Mouse (Mus musculus): Measurements from ENCODE around the gene Guca2b.

Gene Guca2b

GRCm38 (mm10) chr4:119658731-119659130 is at the start of gene Guca2b:
Gene Guca2b, minus strand, starts transcription at chr4:119658954.
- DNase-seq (ENCODE audit: low read depth, low spot score) = no peak

DNA sequence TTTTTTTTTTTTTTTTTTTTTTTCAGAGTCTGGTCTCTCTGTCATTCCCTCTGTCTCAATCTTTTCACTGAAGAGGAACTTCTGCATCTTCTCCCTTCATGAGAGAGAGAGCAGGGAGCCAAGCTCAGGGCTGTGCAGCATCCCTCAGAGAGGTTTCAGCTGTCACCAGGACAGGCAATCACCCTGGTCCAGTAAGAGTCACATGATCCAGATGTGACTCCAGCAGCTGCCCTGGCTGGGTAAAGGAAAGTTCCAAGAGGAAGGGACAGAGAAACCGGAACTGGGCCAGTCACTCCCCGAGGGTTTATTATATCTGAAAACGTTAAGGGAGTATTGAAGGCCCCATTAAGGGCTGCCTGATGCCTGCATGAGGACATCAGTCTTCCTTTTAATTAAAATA is 49.0 kb upstream of the Guca2b start:
- DNase-seq (ENCODE audit: low read depth, low spot score) = no peak

GRCm38 (mm10) chr4:119707326-119707725 is 48.6 kb upstream of the Guca2b start:
- DNase-seq (ENCODE audit: low read depth, low spot score) = no peak

- no peak for DNase-seq (ENCODE audit: low read depth, low spot score)
Observed at GRCm38 (mm10) chr4:119703965-119704364, 45.2 kb upstream of the Guca2b start.

GRCm38 (mm10) chr4:119701269-119701954 is 42.7 kb upstream of the Guca2b start:
- DNase-seq (ENCODE audit: low read depth, low spot score) = no peak

DNA sequence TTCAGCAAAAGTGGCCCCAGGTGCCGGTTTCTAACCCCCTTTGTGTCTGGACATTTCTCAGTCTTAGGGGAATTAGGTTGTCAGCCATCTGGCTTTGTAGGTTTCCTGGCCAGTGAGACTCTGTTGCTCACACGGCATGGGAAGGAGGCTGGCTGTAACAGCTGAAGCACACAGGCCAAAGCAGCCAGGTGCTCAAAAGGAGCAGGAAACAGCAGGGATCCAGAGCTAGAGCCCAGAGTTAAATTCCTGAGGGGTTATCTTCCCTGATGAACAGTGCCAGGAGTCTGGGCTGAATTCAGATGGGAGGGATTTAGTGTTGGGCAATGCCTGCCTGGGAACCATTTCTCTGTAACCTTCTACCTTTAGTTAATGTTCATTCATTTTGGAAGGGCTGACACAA is 39.6 kb upstream of the Guca2b start:
- DNase-seq (ENCODE audit: low read depth, low spot score) = no peak

DNA sequence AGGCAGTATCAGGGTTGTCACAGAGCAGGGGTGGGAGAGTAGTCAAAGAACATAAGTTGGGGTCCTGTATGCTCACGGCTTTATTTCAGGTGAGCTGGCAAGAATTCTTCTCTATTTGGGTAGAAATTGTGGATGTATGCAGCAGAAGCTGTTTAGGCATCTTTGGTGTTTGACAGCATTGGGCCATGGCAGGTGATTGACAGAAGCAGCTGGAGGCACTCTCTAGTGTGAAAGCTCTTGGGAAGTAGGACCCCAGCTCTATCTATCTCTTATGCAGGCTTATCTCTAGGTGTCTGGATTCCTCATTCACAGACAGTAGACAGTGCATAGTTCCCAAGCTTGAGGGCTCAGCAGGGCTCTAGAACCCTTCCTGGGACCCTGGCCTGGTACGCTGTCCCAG is 27.0 kb upstream of the Guca2b start:
- no peak for DNase-seq (ENCODE audit: low read depth, low spot score)

GRCm38 (mm10) chr4:119682596-119682995 is 23.8 kb upstream of the Guca2b start:
- DNase-seq (ENCODE audit: low read depth, low spot score) = no peak

DNA sequence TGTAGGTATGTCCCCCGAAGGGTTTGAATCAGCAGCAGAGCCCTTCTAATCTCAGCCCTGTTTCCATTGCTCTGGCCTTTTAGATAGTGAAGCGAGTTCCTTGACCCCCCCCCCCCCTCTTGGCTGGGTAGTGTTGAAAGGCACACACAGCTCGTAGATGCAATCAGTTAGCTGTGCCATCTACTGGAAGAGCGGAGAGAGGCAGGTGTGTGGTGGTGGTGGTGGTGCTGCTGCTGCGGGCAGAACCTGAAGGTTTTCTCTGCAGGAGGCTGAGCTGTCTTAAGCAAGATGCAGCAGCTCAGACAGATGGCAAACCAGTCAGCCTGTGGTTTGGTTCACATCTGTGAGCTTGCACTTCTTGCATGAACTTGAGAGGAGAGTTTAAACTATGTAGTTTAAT is 13.9 kb upstream of the Guca2b start:
- peak; percentile 28 for DNase-seq (ENCODE audit: low read depth, low spot score)

- DNase-seq (ENCODE audit: low read depth, low spot score) = no peak
Observed at GRCm38 (mm10) chr4:119671164-119671563, 12.4 kb upstream of the Guca2b start.

GRCm38 (mm10) chr4:119670736-119671135 is 12.0 kb upstream of the Guca2b start:
- no peak for DNase-seq (ENCODE audit: low read depth, low spot score)

GRCm38 (mm10) chr4:119670210-119670555 is 11.4 kb upstream of the Guca2b start:
- no peak for DNase-seq (ENCODE audit: low read depth, low spot score)

- peak; percentile 5 for DNase-seq (ENCODE audit: low read depth, low spot score)
Observed at GRCm38 (mm10) chr4:119669356-119670209, 10.8 kb upstream of the Guca2b start.

DNA sequence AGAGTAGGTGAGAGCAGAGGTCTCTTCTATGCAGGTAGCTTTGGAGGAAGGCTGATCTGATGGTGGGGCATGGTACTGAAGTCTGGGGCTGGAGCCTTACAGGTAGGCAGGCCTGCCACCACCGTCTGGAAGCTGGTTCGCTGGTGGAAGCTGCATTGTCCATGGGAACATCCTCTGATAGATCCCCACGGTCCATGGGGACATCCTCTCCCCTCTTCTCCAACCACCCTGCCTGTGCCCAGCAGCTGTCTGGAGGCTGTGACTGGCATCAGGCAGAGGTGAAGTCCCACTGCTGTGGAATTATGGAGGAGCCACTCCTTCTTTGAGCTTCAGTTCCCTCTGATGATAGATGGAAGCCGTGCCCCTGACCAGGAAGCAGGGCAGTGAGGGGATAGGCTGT is 9.8 kb upstream of the Guca2b start:
- no peak for DNase-seq (ENCODE audit: low read depth, low spot score)

DNA sequence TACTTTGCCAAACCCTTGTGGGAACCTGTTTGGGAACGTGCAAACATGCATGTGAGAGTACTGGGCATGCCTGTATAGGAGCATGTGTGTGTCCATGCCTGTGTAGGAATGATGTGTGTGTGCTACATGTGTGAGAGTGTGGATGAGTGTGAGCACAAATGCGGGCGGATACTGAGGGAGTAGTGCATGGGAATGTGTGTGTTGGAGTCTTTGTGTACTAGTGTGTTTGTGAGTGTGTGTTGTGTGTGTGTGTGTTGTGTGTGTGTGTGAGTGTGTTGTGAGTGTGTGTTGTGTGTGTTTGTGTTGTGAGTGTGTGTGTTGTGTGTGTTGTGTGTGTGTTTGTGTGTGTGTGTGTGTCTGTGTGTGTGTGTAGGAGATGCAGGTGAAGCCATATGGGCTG is 9.4 kb upstream of the Guca2b start:
- no peak for DNase-seq (ENCODE audit: low read depth, low spot score)

DNA sequence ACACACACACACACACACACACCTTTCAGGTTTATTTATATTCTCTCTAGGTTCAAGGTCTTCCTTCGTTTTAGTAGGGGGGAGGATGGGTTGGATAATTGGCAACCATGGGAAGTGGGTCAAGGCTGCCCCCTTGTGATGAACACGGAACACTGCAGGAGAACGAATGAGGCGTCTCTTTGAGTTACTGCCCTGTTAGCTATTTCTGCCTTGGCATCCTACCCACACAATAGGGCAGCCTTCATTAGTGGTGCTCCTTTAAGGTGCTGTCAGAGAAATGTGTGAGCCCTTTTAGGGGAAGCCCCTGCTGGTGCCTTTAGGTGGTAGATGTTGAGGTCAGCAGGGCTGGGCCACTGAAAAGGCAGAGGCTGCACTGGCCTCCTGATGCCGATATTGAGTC is 8.7 kb upstream of the Guca2b start:
- DNase-seq (ENCODE audit: low read depth, low spot score) = peak; percentile 64

GRCm38 (mm10) chr4:119666116-119666515 is 7.4 kb upstream of the Guca2b start:
- no peak for DNase-seq (ENCODE audit: low read depth, low spot score)

- DNase-seq (ENCODE audit: low read depth, low spot score) = no peak
Observed at GRCm38 (mm10) chr4:119665166-119665565, 6.4 kb upstream of the Guca2b start.

DNA sequence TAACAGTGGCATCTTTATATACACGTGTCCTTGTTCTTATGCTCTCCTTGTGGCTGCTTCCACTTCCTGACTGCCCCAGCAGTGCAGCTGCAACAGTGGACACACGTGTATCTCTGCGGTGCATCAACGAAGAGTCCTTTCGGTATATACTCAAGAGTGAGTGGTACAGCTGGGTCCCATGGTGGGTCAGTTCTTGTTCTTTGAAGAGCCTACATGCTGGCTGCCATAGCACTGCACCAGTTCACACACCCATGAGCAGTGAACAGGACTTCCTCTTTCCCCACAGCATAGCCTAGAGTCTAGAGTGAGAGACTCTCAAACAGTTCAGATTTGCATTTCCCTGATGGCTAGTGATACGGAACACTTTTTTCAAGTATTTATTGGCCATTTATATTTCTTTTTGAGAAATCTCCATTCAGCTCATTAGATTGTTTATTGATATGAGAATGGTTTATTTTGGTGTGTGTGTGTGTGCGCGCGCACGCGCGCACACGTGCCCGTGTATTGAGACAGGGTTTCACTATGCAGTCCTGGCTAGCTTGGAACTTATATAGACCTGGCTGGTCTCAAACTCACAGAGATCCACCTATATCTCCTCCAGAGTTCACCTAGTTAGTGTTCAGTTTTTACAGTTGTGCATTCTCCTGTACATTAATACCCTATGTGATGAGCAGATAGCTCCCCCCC is 4.8 kb upstream of the Guca2b start:
- DNase-seq (ENCODE audit: low read depth, low spot score) = no peak

DNA sequence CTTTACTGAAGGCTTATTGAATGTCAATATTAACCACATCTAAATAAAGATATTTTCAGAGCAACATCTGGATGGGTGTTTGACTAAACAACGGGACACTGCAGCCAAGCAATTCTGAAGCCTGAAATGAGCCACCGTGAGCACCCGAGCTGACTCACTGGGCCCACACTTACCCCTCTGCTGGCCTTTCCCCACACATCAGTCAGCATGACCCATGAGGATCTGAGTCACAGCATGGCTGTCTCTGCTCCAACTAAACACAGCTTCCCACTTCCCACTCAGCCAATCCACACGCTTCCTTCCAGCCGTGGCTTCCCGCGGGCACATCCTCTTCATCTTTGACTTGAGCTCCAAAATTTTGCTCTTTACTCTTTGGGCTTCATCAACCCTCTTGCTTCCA is 4.2 kb upstream of the Guca2b start:
- DNase-seq (ENCODE audit: low read depth, low spot score) = no peak

DNA sequence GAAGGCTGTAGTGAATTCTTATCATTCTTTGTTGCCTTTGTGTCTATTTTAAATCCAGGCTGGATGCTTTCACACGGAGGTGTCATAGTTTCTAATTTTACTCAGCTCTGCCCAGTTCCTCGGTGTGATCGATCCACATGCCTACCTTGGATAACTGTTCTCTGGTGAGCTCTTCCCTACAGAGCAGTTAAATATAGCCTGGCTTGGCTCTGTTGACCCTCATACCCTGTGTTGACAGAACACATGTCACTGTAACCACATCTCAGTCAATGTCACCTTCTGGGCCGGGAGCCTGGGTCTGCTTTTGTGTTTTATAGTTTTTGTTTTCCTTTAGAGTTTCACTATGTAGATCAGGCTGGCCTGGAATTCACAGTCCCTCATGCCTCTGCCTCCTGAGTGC is 3.4 kb upstream of the Guca2b start:
- no peak for DNase-seq (ENCODE audit: low read depth, low spot score)

DNA sequence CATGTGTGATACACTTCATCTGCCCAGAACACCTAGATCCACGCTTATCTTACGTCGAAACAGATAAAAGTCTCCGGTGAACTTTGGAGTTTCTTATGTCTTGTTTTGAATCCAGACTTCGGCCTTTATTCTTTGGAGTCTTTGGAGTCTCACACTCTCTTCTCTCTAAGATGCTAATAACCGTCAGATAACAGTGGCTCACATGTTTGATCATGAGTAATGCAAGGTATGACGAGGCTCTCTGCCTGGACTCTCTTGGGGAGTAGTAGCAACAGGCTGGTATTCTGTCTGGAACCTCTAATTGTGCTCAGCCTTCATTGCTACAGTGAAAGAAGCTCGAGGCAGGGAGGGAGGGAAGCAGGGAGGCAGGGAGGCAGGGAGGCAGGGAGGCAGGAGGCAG is 1.3 kb upstream of the Guca2b start:
- no peak for DNase-seq (ENCODE audit: low read depth, low spot score)

DNA sequence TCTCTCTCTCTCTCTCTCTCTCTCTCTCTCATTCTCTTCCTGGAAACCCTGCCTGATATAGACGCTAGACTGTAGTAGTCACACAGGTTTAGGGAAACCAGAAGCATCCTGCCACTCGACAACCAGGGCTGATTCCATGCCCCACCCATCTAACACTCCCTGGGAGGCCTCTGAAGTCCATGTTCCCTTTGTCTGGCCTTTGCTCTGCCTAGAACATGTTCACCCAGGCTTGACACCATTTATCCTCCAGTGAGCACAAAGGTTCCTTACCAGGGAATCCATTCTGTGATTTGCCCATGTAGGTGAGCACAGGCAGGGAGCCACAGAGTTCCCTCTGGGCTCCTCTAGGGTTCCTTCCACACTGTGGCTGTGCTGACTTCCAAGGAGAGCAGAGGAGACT is 508 bp downstream of the Guca2b start:
- DNase-seq (ENCODE audit: low read depth, low spot score) = no peak

All from CD4-positive, CD25-positive, alpha-beta regulatory T cell, adult 2 months (primary cell).